Mouse (Mus musculus) heart, postnatal 0 days (tissue): ENCODE measurements around the gene Psap. TPM values are rescaled to one million over a fixed set of nuclear protein-coding genes. Genes with fewer than 3 reads are reported as not detected.

Experiments used
- ATAC-seq: fragments of 200-750 bp; cut with Nextera tagmentation; 2 replicates; pipeline ENCODE4 v1.8.0; 2017; ENCODE audit warnings: low read depth, moderate number of reproducible peaks, moderate library complexity; ENCODE audit not compliant: insufficient read depth
- DNase-seq: peaks from one replicate; pipeline ENCODE4 v3.0.0-alpha.2; 2016; ENCODE audit warnings: low spot score
- H3K27ac ChIP-seq: fragments of 300-500 bp; sonication (generic); 2 replicates; pipeline ENCODE4 v1.5.1; 2014; ENCODE audit warnings: low read depth, mild to moderate bottlenecking
- H3K27me3 ChIP-seq: fragments of 300-500 bp; sonication (generic); 2 replicates; pipeline ENCODE4 v1.6.1; 2014; ENCODE audit warnings: low read length, mixed read lengths; ENCODE audit not compliant: control insufficient read depth, insufficient read depth
- H3K36me3 ChIP-seq: fragments of 300-500 bp; sonication (generic); replicated peaks from 2 replicates; pipeline ENCODE4 v1.6.1; 2014; ENCODE audit warnings: low read length, mixed read lengths; ENCODE audit not compliant: control insufficient read depth, insufficient read depth
- H3K4me1 ChIP-seq: fragments of 300-500 bp; sonication (generic); 2 replicates; pipeline ENCODE4 v1.6.1; 2014; ENCODE audit warnings: antibody characterized with exemption; ENCODE audit not compliant: control insufficient read depth, insufficient read depth
- H3K4me2 ChIP-seq: fragments of 300-500 bp; sonication (generic); 2 replicates; pipeline ENCODE4 v1.6.1; 2014; ENCODE audit warnings: low read depth, mild to moderate bottlenecking, low read length, moderate library complexity
- H3K4me3 ChIP-seq: fragments of 300-500 bp; sonication (generic); 2 replicates; pipeline ENCODE4 v1.5.1; 2014; ENCODE audit warnings: low read depth, low read length
- H3K9ac ChIP-seq: fragments of 300-500 bp; sonication (generic); replicated peaks from 2 replicates; pipeline ENCODE4 v1.6.1; 2014; ENCODE audit warnings: low read depth, low read length, mixed read lengths
- H3K9me3 ChIP-seq: fragments of 300-500 bp; sonication (generic); replicated peaks from 2 replicates; pipeline ENCODE4 v1.6.1; 2016; ENCODE audit warnings: low read length; ENCODE audit not compliant: control insufficient read depth
- CTCF ChIP-seq: IDR thresholded peaks from 2 replicates; pipeline ENCODE4 v1.5.1; 2016; ENCODE audit warnings: antibody characterized with exemption, control low read depth, low read depth
- EP300 ChIP-seq: IDR thresholded peaks from 2 replicates; pipeline ENCODE4 v1.6.1; 2016; ENCODE audit warnings: antibody characterized with exemption, low read depth
- WGBS: fragments of 180-500 bp; shearing (Covaris S2); extraction: QIAGEN DNeasy Blood & Tissue Kit; methylation state at CpG from one replicate; pipeline ENCODE4 v1.1.7; 2014; 5-methylcytosine and 5-hydroxymethylcytosine counted together
- polyA plus RNA-seq: library from polyadenylated mRNA; unstranded; fragments of >200 nt; fragmentation: Nextera tagmentation; extraction: Ambion mirVana; gene quantifications from 2 replicates; pipeline ENCODE4 v1.2.1, GENCODE M21; 2015
- total RNA-seq: library from RNA; depleted of rRNA; stranded (reverse); fragments of >200 nt; gene quantifications from 2 replicates; pipeline ENCODE4 v1.2.3, GENCODE M21; 2014; ENCODE audit warnings: low replicate concordance

Gene Psap
- total and polyA plus RNA-seq, 2 experiments from 2014 or later: 139 to 479 TPM

GRCm38 (mm10) chr10:60286546-60286945 is 9.1 kb downstream of the Psap start:
- Histone ChIP-seq H3K27ac (no peak overlapping the region), H3K4me3 (no peak overlapping the region), H3K4me2 (no peak overlapping the region), H3K9me3 (no peaks in the 10 kb centered on the region), H3K27me3 (no peaks in the 10 kb centered on the region), H3K4me1 (peaks cover 71% of the 10 kb centered on the region), H3K9ac (no peak overlapping the region), H3K36me3 (no peaks in the 10 kb centered on the region)
- ATAC-seq (no peak), DNase-seq (no peak)
- 91% methylated on average over 7 of the region's 7 CpGs for WGBS
- TF ChIP-seq EP300: no peak
- no peak for TF ChIP-seq CTCF

DNA sequence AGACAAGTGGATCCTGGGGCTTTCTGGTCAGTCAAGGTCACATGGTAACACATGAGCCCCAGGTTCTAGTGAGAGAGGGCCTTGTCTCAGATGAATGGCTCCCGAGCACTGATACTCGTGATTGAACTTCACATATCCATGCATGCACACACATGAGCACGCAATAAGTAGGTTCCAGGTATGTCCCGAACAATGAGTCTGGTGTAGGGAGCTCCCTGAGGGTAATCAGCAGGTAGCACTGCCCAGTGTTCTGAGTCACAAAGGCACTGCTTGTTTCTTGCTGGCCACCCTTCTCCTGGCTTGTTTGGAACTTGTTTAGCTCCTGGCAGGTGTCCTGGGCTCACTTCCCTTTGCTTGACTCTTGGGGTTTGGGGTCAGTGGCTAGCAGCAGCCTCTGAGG is 9.7 kb downstream of the Psap start:
- no peak overlapping the region for H3K27ac ChIP-seq
- H3K4me2 ChIP-seq: no peak overlapping the region
- TF ChIP-seq EP300 (no peak), CTCF (no peak)
- DNase-seq (no peak), ATAC-seq (no peak)
- no peak overlapping the region for H3K4me3 ChIP-seq
- no peaks in the 10 kb centered on the region for H3K9me3 ChIP-seq
- 0 out of 2 replicates have a peak, but pooled peaks cover under 1% of the 10 kb centered on the region for H3K36me3 ChIP-seq
- no peaks in the 10 kb centered on the region for H3K27me3 ChIP-seq
- no peak overlapping the region for H3K9ac ChIP-seq
- WGBS: 86% methylated on average over 4 of the region's 4 CpGs
- peaks cover 65% of the 10 kb centered on the region for H3K4me1 ChIP-seq

- ATAC-seq: no peak
- peaks cover 59% of the 10 kb centered on the region for H3K4me1 ChIP-seq
- DNase-seq: no peak
- no peak overlapping the region for H3K4me3 ChIP-seq
- no peak overlapping the region for H3K4me2 ChIP-seq
- H3K9ac ChIP-seq: no peak overlapping the region
- 61% methylated on average over 2 of the region's 2 CpGs for WGBS
- no peaks in the 10 kb centered on the region for H3K27me3 ChIP-seq
- H3K9me3 ChIP-seq: no peaks in the 10 kb centered on the region
- no peak overlapping the region for H3K27ac ChIP-seq
- TF ChIP-seq CTCF (no peak), EP300 (no peak)
- peaks cover 6% of the 10 kb centered on the region for H3K36me3 ChIP-seq
Measured at GRCm38 (mm10) chr10:60287726-60288125, 10.3 kb downstream of the Psap start.

DNA sequence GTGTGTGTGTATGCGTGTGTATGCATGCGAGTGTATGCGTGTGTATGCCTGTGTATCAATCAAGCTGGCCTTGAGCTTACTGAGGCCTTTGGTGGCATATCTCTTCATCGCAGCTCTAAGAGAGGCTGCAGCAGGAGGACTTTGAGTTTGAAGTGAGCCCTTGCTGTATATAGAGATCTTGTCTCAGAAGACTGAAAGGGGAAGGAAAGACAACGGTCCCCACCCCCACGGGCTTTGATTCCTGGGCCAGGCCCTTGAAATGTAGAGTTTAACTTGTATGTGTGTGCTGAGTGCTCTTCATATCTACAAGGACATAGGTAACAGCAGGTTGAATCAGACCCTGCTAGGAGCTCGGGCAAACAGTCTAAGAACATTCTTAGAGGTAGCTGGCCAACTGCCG is 11.8 kb downstream of the Psap start:
- Histone ChIP-seq H3K4me1 (peaks cover 45% of the 10 kb centered on the region), H3K4me2 (no peak overlapping the region), H3K36me3 (peaks cover 21% of the 10 kb centered on the region), H3K9ac (no peak overlapping the region), H3K9me3 (no peaks in the 10 kb centered on the region), H3K27ac (no peak overlapping the region), H3K27me3 (no peaks in the 10 kb centered on the region), H3K4me3 (no peak overlapping the region)
- ATAC-seq: no peak
- DNase-seq: no peak
- WGBS: 55% methylated on average over 8 of the region's 8 CpGs
- no peak for TF ChIP-seq EP300
- TF ChIP-seq CTCF: no peak

DNA sequence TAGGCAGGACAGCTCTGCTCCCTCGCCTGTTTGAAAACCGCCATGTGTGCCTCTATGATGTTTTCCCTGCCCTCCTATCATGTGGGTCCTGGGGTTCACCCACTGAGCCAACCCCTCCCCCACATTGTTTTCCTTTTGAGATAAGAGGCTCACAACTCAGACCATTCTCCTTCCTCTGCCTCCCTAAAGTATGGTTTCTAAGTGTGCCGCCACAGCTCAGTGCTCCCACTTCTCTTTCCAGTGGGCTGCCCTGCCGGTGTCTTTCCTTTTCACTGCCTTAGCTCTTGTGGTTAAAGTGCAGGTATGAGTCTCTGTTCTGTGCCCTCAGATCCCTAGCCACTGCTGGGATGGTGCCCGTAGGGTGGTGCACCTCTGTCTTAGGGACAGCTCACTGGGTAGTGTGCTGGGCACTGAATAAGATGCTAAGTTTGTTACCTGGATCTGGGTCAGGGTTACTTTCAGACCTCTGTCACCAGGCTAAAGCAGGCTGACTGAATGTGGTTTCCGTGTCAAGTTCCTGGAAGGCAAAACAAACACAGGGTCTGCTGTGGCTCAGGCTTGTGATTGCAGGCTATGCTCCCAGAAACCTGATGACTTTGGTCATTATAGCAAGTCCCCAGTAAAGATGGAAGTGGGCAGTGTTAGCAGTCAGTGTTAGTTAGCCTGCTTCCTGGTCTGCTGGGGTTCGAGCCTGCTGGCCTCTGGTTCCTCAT is 12.8 kb downstream of the Psap start:
- no peak overlapping the region for H3K9ac ChIP-seq
- no peak for DNase-seq
- no peaks in the 10 kb centered on the region for H3K27me3 ChIP-seq
- H3K4me1 ChIP-seq: peaks cover 35% of the 10 kb centered on the region
- H3K36me3 ChIP-seq: peaks cover 31% of the 10 kb centered on the region
- H3K4me3 ChIP-seq: no peak overlapping the region
- no peak overlapping the region for H3K27ac ChIP-seq
- 28% methylated on average over 7 of the region's 7 CpGs for WGBS
- no peaks in the 10 kb centered on the region for H3K9me3 ChIP-seq
- no peak overlapping the region for H3K4me2 ChIP-seq
- ATAC-seq: 0 out of 2 replicates have a peak, but pooled peaks have one; percentile 2
- TF ChIP-seq EP300 (no peak), CTCF (no peak)

- H3K4me3 ChIP-seq: no peak overlapping the region
- DNase-seq (no peak), ATAC-seq (no peak)
- H3K36me3 ChIP-seq: peaks cover 36% of the 10 kb centered on the region
- H3K4me1 ChIP-seq: peaks cover 29% of the 10 kb centered on the region
- no peak overlapping the region for H3K4me2 ChIP-seq
- no peaks in the 10 kb centered on the region for H3K9me3 ChIP-seq
- H3K27ac ChIP-seq: no peak overlapping the region
- no peaks in the 10 kb centered on the region for H3K27me3 ChIP-seq
- H3K9ac ChIP-seq: no peak overlapping the region
- WGBS: 66% methylated on average over 8 of the region's 8 CpGs
- TF ChIP-seq CTCF: no peak
- no peak for TF ChIP-seq EP300
Measured at GRCm38 (mm10) chr10:60290739-60291110, 13.3 kb downstream of the Psap start.
